Mouse (Mus musculus) ES-Bruce4 (cell line): ENCODE data around the gene Mrpl30. TPM values are rescaled to one million over a fixed set of nuclear protein-coding genes. Genes with fewer than 3 reads are reported as not detected.
A peak's percentile ranks its signal among the peaks of the same experiment; 100 is the strongest.

ENCODE experiments used
- H3K27ac ChIP-seq: 2 replicates; pipeline ENCODE4 v1.5.1; 2012; ENCODE audit warnings: low read length, inconsistent platforms; ENCODE audit not compliant: insufficient read depth
- H3K27me3 ChIP-seq: 2 replicates; pipeline ENCODE4 v1.6.1; 2012; ENCODE audit warnings: mild to moderate bottlenecking, low read length, inconsistent platforms; ENCODE audit not compliant: control insufficient read depth, poor library complexity, insufficient read depth, severe bottlenecking
- H3K36me3 ChIP-seq: 2 replicates; pipeline ENCODE4 v1.6.1; 2012; ENCODE audit warnings: inconsistent platforms, mild to moderate bottlenecking, low read length, moderate library complexity; ENCODE audit not compliant: control insufficient read depth, poor library complexity, insufficient read depth, severe bottlenecking
- H3K4me1 ChIP-seq: one replicate; pipeline ENCODE4 v1.8.1; 2011; ENCODE audit warnings: low read length; ENCODE audit not compliant: control insufficient read depth, insufficient read depth
- H3K4me3 ChIP-seq: 2 replicates; pipeline ENCODE4 v1.5.1; 2011; ENCODE audit warnings: low read depth, mild to moderate bottlenecking, low read length
- H3K9ac ChIP-seq: 2 replicates; pipeline ENCODE4 v1.6.1; 2012; ENCODE audit warnings: low read depth, mild to moderate bottlenecking, inconsistent platforms; ENCODE audit not compliant: poor library complexity, severe bottlenecking
- H3K9me3 ChIP-seq: replicated peaks from 2 replicates; pipeline ENCODE4 v1.6.1; 2012; ENCODE audit warnings: mild to moderate bottlenecking, low read length, inconsistent platforms; ENCODE audit not compliant: control insufficient read depth, poor library complexity, insufficient read depth, severe bottlenecking
- CTCF ChIP-seq: IDR thresholded peaks from one replicate; pipeline ENCODE4 v1.8.1; 2011; ENCODE audit warnings: low read depth, low read length
- EP300 ChIP-seq: IDR thresholded peaks from 2 replicates; pipeline ENCODE4 v1.6.1; 2011; ENCODE audit warnings: low read depth, low read length; ENCODE audit not compliant: insufficient read depth
- POLR2A ChIP-seq: IDR thresholded peaks from one replicate; pipeline ENCODE4 v1.8.1; 2011; ENCODE audit warnings: low read length; ENCODE audit not compliant: insufficient read depth
- polyA plus RNA-seq: library from polyadenylated mRNA; stranded (reverse); fragments of >200 nt; gene quantifications from 2 replicates; pipeline ENCODE4 v1.2.4, GENCODE M21; 2011; ENCODE audit warnings: low read depth; ENCODE audit not compliant: missing spikeins, insufficient read depth, insufficient read length

The Mrpl30 gene
- polyA plus RNA-seq, 1 experiment: 142 TPM

- H3K27me3 ChIP-seq: no peaks in the 10 kb centered on the region
- 0 out of 2 replicates have a peak within 1 kb of the TSS, but pooled peaks have one; percentile 14 for H3K27ac ChIP-seq
- no peaks in the 10 kb centered on the region for H3K4me1 ChIP-seq
- no peaks in the 10 kb centered on the region for H3K36me3 ChIP-seq
- TF ChIP-seq CTCF (no peak), POLR2A (no peak), EP300 (no peak)
- peak within 1 kb of the TSS; percentile 68 for H3K9ac ChIP-seq
- peak within 1 kb of the TSS; percentile 87 for H3K4me3 ChIP-seq
- no peaks in the 10 kb centered on the region for H3K9me3 ChIP-seq
Measured at GRCm38 (mm10) chr1:37866286-37866685, 24.0 kb upstream of the Mrpl30 start, which contains the start of gene Tsga10. Gene Tsga10 (minus strand): TSS chr1:37866429.

- Histone ChIP-seq H3K27ac (no peak overlapping the region), H3K9ac (no peak overlapping the region), H3K27me3 (no peaks in the 10 kb centered on the region), H3K9me3 (no peaks in the 10 kb centered on the region), H3K4me1 (no peaks in the 10 kb centered on the region), H3K36me3 (no peaks in the 10 kb centered on the region), H3K4me3 (no peak overlapping the region)
- TF ChIP-seq EP300 (no peak), POLR2A (no peak), CTCF (peak; percentile 66)
Measured at GRCm38 (mm10) chr1:37867056-37867455, 23.2 kb upstream of the Mrpl30 start.

- Histone ChIP-seq H3K27me3 (no peaks in the 10 kb centered on the region), H3K36me3 (no peaks in the 10 kb centered on the region), H3K9ac (no peak overlapping the region), H3K27ac (no peak overlapping the region), H3K4me1 (no peaks in the 10 kb centered on the region), H3K4me3 (no peak overlapping the region), H3K9me3 (no peaks in the 10 kb centered on the region)
- TF ChIP-seq CTCF (no peak), EP300 (no peak), POLR2A (no peak)
Measured at GRCm38 (mm10) chr1:37867684-37868322, 22.5 kb upstream of the Mrpl30 start.

GRCm38 (mm10) chr1:37868640-37869039 is 21.6 kb upstream of the Mrpl30 start:
- TF ChIP-seq EP300 (no peak), POLR2A (no peak), CTCF (no peak)
- Histone ChIP-seq H3K27ac (no peak overlapping the region), H3K4me3 (no peak overlapping the region), H3K4me1 (no peaks in the 10 kb centered on the region), H3K9ac (no peak overlapping the region), H3K27me3 (no peaks in the 10 kb centered on the region), H3K9me3 (no peaks in the 10 kb centered on the region), H3K36me3 (no peaks in the 10 kb centered on the region)

GRCm38 (mm10) chr1:37869362-37869761 is 20.9 kb upstream of the Mrpl30 start:
- H3K9ac ChIP-seq: no peak overlapping the region
- H3K27me3 ChIP-seq: no peaks in the 10 kb centered on the region
- TF ChIP-seq EP300 (no peak), CTCF (no peak), POLR2A (no peak)
- H3K36me3 ChIP-seq: no peaks in the 10 kb centered on the region
- H3K9me3 ChIP-seq: no peaks in the 10 kb centered on the region
- H3K4me1 ChIP-seq: no peaks in the 10 kb centered on the region
- no peak overlapping the region for H3K4me3 ChIP-seq
- H3K27ac ChIP-seq: no peak overlapping the region

DNA sequence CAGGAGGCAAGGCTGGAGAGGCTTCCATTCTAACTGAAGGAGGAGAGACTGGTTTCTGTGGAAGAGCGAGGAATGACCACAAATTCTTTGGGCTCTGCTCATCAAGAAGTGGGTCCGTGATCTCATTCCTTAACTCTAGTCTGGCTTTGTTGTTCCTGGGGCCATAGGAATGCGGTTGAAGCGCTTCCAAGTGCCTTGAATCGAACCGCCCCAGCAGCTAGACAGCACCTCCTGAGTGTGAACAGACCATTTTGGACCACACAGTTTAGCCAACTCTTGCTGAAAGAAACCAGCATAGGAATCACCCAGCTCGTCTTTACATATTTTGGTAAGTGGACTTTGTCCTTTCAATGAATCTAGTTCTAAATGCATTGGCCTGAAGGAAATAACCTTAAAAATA is 18.6 kb upstream of the Mrpl30 start, which contains the start of gene Lipt1:
Lipt1 (plus strand) TSS at position 35 of the 400 bp plus-strand sequence.
- peak within 1 kb of the TSS; percentile 96 for H3K4me3 ChIP-seq
- TF ChIP-seq POLR2A (no peak), CTCF (no peak), EP300 (no peak)
- peaks cover 18% of the 10 kb centered on the region for H3K36me3 ChIP-seq
- H3K9me3 ChIP-seq: peaks cover 10% of the 10 kb centered on the region
- H3K27me3 ChIP-seq: no peaks in the 10 kb centered on the region
- no peaks in the 10 kb centered on the region for H3K4me1 ChIP-seq
- peak within 1 kb of the TSS; percentile 52 for H3K27ac ChIP-seq
- H3K9ac ChIP-seq: peak within 1 kb of the TSS; percentile 82
